Mouse (Mus musculus) neural tube, embryonic 11.5 days (tissue): ENCODE measurements around the gene Dok1. TPM values are rescaled to one million over a fixed set of nuclear protein-coding genes. Genes with fewer than 3 reads are reported as not detected.

Experiments used
- ATAC-seq: fragments of 200-750 bp; cut with Nextera tagmentation; 2 replicates; pipeline ENCODE4 v1.8.0; 2017; ENCODE audit warnings: moderate number of reproducible peaks, mild to moderate bottlenecking, moderate TSS enrichment, moderate library complexity; ENCODE audit not compliant: insufficient read depth, low FRiP score, low TSS enrichment
- DNase-seq: peaks from one replicate; pipeline ENCODE4 v3.0.0-alpha.2; 2015; ENCODE audit warnings: low spot score
- H3K27ac ChIP-seq: fragments of 300-500 bp; sonication (generic); 2 replicates; pipeline ENCODE4 v1.5.1; 2014; ENCODE audit warnings: low read depth, mild to moderate bottlenecking, low read length
- H3K27me3 ChIP-seq: fragments of 300-500 bp; sonication (generic); 2 replicates; pipeline ENCODE4 v1.6.1; 2014; ENCODE audit warnings: mild to moderate bottlenecking, low read length, mixed read lengths; ENCODE audit not compliant: control insufficient read depth, insufficient read depth
- H3K36me3 ChIP-seq: fragments of 300-500 bp; sonication (generic); 2 replicates; pipeline ENCODE4 v1.6.1; 2014; ENCODE audit warnings: mild to moderate bottlenecking, low read length, moderate library complexity, mixed read lengths; ENCODE audit not compliant: control insufficient read depth, insufficient read depth
- H3K4me1 ChIP-seq: fragments of 300-500 bp; sonication (generic); 2 replicates; pipeline ENCODE4 v1.6.1; 2014; ENCODE audit warnings: low read length, mixed read lengths; ENCODE audit not compliant: control insufficient read depth, insufficient read depth
- H3K4me2 ChIP-seq: fragments of 300-500 bp; sonication (generic); 2 replicates; pipeline ENCODE4 v1.6.1; 2014; ENCODE audit warnings: low read depth, mild to moderate bottlenecking, moderate library complexity
- H3K4me3 ChIP-seq: fragments of 300-500 bp; sonication (generic); 2 replicates; pipeline ENCODE4 v1.5.1; 2014; ENCODE audit warnings: low read depth, low read length
- H3K9ac ChIP-seq: fragments of 300-500 bp; sonication (generic); 2 replicates; pipeline ENCODE4 v1.6.1; 2014; ENCODE audit warnings: mild to moderate bottlenecking, low read length
- H3K9me3 ChIP-seq: fragments of 300-500 bp; sonication (generic); 2 replicates; pipeline ENCODE4 v1.6.1; 2016; ENCODE audit warnings: low read length; ENCODE audit not compliant: control insufficient read depth
- WGBS: fragments of 180-500 bp; shearing (Covaris S2); extraction: QIAGEN DNeasy Blood & Tissue Kit; methylation state at CpG from one replicate; pipeline ENCODE4 v1.1.7; 2014; 5-methylcytosine and 5-hydroxymethylcytosine counted together
- polyA plus RNA-seq: library from polyadenylated mRNA; unstranded; fragments of >200 nt; fragmentation: Nextera tagmentation; extraction: Ambion mirVana; gene quantifications from 2 replicates; pipeline ENCODE4 v1.2.1, GENCODE M21; 2014

The Dok1 gene
- polyA plus RNA-seq, 1 experiment from 2014 or later, result 5.6 TPM

DNA sequence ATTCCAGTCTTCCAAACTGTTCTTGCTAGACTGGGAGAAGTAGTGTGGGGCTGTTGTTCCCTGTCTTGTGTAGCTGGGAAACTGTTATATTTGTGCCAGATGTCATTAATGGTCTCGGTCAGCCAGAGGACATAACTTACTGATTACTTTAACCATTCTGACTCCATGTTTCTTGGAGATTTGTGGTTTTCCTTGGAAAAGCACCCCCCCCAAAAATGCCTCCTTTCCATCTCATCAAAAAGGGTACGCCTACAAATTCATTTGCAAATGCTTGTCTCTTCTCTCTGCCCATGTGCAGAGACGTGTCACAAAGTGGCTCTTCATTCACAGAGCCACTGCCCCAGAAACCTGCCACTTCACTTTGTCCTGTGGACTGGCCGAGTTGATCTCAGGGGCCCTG is 8.8 kb downstream of the Dok1 start:
- Histone ChIP-seq H3K4me3 (no peak overlapping the region), H3K9me3 (no peaks in the 10 kb centered on the region), H3K27ac (no peak overlapping the region), H3K4me1 (no peaks in the 10 kb centered on the region), H3K27me3 (0 out of 2 replicates have a peak, but pooled peaks cover 4% of the 10 kb centered on the region), H3K9ac (no peak overlapping the region), H3K36me3 (no peaks in the 10 kb centered on the region), H3K4me2 (no peak overlapping the region)
- ATAC-seq (no peak), DNase-seq (no peak)
- WGBS, result 78% methylated on average over 4 of the region's 4 CpGs

DNA sequence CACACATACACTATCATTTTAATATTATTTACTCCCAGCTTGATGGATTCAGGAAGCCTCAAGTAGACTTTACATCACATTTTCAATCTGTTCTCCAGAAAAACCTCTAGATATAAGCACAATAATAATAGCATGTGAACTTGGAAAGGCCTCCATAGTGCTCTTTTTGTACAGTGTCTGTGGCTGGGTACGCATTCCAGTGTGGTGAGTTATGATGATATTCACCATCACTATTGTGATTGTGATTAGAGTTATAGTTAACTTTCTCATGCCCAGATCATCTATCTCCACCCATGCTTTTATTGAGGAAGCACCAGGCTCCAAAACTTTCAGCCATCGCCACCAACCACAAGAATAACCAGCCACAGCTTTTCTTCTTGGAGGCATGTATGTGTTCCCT is 9.5 kb downstream of the Dok1 start:
- no peaks in the 10 kb centered on the region for H3K36me3 ChIP-seq
- H3K27me3 ChIP-seq, result 0 out of 2 replicates have a peak, but pooled peaks cover 4% of the 10 kb centered on the region

DNA sequence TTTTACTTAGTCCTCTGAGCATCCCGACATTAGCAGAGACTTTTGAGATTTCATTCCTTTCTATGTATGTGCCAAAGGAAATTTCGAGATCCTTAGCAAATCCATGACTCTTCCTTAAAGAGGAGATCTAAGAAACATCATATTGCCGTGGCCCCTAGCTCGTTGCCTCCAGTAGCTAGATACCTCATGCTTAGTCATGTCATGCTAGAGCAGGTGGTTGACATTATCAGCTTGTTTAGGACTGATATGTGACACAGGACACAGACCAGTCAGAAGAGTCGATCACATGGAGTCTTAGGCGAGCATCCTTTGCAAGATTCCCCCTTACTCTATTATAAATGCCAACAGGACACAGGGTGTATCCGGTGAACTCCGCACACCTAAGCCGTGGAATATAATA is 10.3 kb downstream of the Dok1 start:
- Histone ChIP-seq H3K4me2 (no peak overlapping the region), H3K27me3 (no peaks in the 10 kb centered on the region), H3K27ac (no peak overlapping the region), H3K36me3 (no peaks in the 10 kb centered on the region), H3K4me3 (no peak overlapping the region), H3K9ac (no peak overlapping the region), H3K9me3 (no peaks in the 10 kb centered on the region), H3K4me1 (no peaks in the 10 kb centered on the region)
- no peak for DNase-seq
- 90% methylated on average over 9 of the region's 9 CpGs for WGBS
- ATAC-seq, result no peak

More for the DNA sequence above, 9.5 kb downstream of the Dok1 start:
- DNase-seq, result no peak
- no peak overlapping the region for H3K9ac ChIP-seq
- no peaks in the 10 kb centered on the region for H3K9me3 ChIP-seq
- H3K4me1 ChIP-seq, result no peaks in the 10 kb centered on the region
- no peak overlapping the region for H3K4me3 ChIP-seq
- ATAC-seq, result no peak
- H3K4me2 ChIP-seq, result no peak overlapping the region
- no peak overlapping the region for H3K27ac ChIP-seq
- 91% methylated on average over 2 of the region's 2 CpGs for WGBS

DNA sequence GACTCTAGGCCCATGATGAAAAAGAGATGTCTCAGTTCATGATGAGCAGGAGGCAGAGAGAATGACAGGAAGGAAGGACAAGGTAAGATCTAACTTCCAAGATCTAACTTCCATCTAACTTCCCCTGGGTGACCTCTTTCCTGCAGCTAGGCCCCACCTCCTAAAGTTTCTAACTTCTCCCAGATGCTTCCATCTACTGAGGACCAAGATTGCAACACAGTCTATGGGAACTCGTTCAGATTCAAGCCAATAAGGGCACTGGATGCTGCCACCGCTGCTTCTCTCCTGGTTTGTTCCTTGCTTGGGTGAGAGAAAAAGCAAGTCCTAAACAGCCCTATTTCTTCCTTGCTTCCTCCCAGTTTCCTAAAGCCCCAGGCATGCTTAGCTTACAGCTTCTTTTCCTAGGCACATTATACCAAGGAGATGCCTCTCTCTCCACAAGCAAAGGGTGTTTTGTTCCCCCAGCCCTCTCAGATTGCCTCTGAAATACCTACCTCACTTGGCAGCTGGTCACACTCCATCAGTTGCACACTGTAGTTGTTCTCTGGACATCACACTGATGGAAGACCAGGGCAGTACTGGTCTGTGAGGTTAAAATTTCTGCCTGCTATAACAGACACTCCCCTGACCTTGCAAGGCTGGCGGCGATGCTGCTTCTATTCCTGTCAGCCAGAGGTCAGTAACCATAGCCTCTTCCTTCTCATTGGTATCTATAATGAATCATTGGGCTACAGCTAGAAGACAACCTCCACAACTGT is 12.3 kb downstream of the Dok1 start:
- ATAC-seq, result no peak
- H3K4me2 ChIP-seq, result no peak overlapping the region
- H3K4me1 ChIP-seq, result no peaks in the 10 kb centered on the region
- no peak overlapping the region for H3K4me3 ChIP-seq
- H3K9me3 ChIP-seq, result no peaks in the 10 kb centered on the region
- H3K27ac ChIP-seq, result no peak overlapping the region
- DNase-seq, result no peak
- no peaks in the 10 kb centered on the region for H3K36me3 ChIP-seq
- no peaks in the 10 kb centered on the region for H3K27me3 ChIP-seq
- no peak overlapping the region for H3K9ac ChIP-seq
- 83% methylated on average over 4 of the region's 4 CpGs for WGBS

DNA sequence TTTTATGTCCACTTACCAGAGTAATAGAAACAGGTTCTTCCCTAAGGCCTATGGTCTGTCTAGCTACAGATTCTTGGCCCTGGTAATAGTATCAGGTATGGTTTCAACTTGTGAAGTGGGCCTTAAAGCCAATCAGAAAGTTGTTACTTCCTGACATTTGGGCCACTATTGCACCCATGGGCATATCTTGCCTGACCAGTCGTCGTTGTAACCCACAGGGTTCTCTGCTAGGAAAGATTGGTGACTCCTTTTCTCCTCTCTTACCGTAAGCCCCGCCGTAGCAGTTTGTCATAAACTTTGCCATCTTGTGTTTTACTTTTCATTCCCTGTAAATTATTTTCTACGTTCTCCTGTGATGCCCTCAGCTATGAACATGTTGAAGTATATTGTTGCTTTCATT is 13.2 kb downstream of the Dok1 start:
- no peak for DNase-seq
- no peak overlapping the region for H3K4me3 ChIP-seq
- H3K4me2 ChIP-seq, result no peak overlapping the region
- no peak overlapping the region for H3K27ac ChIP-seq
- 86% methylated on average over 6 of the region's 6 CpGs for WGBS
- H3K36me3 ChIP-seq, result no peaks in the 10 kb centered on the region
- H3K9ac ChIP-seq, result no peak overlapping the region
- ATAC-seq, result no peak
- no peaks in the 10 kb centered on the region for H3K27me3 ChIP-seq
- H3K4me1 ChIP-seq, result no peaks in the 10 kb centered on the region
- no peaks in the 10 kb centered on the region for H3K9me3 ChIP-seq

DNA sequence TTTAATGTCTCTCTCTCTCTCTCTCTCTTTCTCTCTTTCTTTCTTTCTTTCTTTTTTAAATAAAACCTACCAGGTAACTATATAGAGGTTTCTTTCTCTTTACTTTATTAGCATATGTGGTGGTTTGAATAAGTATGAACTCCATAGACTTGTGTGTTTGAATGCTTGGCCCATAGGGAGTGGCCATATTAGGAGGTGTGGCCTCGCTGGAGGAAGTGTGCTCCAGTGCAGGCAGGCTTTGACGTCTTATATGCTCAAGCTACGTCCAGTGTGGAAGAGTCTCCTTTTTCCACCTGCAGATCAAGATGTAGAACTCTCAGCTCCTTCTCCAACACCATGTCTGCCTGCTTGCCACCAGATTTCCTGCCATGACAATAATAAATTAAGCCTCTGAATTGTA is 14.2 kb downstream of the Dok1 start:
- Histone ChIP-seq H3K36me3 (no peaks in the 10 kb centered on the region), H3K4me3 (no peak overlapping the region), H3K9ac (no peak overlapping the region), H3K27me3 (no peaks in the 10 kb centered on the region), H3K27ac (no peak overlapping the region), H3K4me2 (no peak overlapping the region), H3K4me1 (no peaks in the 10 kb centered on the region), H3K9me3 (no peaks in the 10 kb centered on the region)
- no peak for ATAC-seq
- DNase-seq, result no peak
- 72% methylated on average over 3 of the region's 3 CpGs for WGBS

DNA sequence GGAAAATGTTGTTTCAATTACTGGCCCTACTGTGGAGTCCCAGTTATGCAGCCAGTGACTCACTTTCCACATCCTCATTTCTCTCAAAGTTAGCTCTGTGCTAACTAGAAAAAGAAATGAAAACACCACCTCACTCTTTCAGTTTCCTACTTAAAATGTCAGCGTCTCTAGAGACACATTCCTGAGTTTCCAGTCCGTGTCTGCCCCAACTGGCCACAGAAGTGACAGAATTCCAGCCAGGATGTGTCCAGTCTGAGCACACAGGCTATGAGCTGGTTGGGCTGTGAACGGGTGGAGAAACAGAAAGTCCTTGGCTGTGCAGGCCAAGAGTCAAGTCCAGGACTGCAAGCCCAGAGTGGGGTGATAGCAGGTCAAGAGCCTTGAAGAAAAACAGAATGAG is 16.1 kb downstream of the Dok1 start:
- H3K4me2 ChIP-seq, result no peak overlapping the region
- ATAC-seq, result no peak
- H3K27me3 ChIP-seq, result no peaks in the 10 kb centered on the region
- no peak overlapping the region for H3K9ac ChIP-seq
- H3K9me3 ChIP-seq, result no peaks in the 10 kb centered on the region
- 70% methylated on average over 3 of the region's 3 CpGs for WGBS
- H3K4me1 ChIP-seq, result no peaks in the 10 kb centered on the region
- no peak overlapping the region for H3K27ac ChIP-seq
- H3K4me3 ChIP-seq, result no peak overlapping the region
- no peaks in the 10 kb centered on the region for H3K36me3 ChIP-seq
- DNase-seq, result no peak

DNA sequence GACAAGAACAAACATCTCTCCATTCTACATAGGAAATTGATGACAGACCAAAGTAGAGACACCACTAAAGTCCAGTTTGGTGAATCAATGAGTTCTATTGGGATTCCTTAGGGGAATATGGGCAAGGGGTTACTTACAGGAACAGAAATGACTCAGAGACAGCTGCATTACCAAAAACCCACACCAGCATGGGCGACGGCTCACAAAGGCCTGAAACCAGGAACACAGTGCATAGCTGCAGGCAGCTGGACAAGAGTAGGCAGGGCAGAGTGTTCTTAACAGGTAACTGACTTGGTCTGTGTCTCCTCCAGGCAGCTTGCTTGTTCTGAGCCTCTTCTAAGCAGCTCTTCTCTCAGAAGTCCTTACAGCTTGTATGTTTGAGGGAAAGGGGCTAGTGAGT is 17.5 kb downstream of the Dok1 start:
- no peak overlapping the region for H3K9ac ChIP-seq
- no peaks in the 10 kb centered on the region for H3K9me3 ChIP-seq
- H3K4me1 ChIP-seq, result no peaks in the 10 kb centered on the region
- ATAC-seq (no peak), DNase-seq (no peak)
- no peaks in the 10 kb centered on the region for H3K27me3 ChIP-seq
- no peak overlapping the region for H3K4me2 ChIP-seq
- WGBS, result 87% methylated on average over 2 of the region's 2 CpGs
- no peaks in the 10 kb centered on the region for H3K36me3 ChIP-seq
- H3K27ac ChIP-seq, result no peak overlapping the region
- no peak overlapping the region for H3K4me3 ChIP-seq
